Mouse (Mus musculus) bone marrow macrophage, adult 2 months (primary cell): ENCODE results near the gene Gm17571.

Experiments
- CTCF ChIP-seq: IDR thresholded peaks from 2 replicates; pipeline ENCODE4 v1.5.1; 2012; ENCODE audit warnings: low read depth, mild to moderate bottlenecking, low read length, moderate library complexity
- POLR2A ChIP-seq: IDR thresholded peaks from 2 replicates; pipeline ENCODE4 v1.6.1; 2012; ENCODE audit warnings: mild to moderate bottlenecking, low read depth, low read length, borderline replicate concordance

DNA sequence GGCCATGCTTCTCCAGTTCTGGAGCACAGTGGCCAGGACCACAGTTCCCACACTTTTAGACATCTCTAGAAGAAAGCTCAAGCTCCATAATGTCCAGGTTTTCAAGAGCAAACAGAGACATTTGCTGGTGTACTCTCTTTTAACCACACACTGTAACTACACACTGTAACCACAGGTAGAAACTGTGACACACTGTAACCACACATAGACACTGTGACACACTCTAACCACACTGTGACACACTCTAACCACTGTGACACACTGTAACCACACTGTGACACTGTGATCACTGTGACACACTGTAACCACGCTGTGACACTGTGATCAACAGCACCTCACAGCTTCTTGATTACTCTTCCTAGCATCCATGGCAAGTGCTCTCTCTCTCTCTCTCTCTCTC is 317 bp downstream of the Gm17571 start:
- no peak for TF ChIP-seq CTCF
- TF ChIP-seq POLR2A, result no peak
